Mouse (Mus musculus) testis, adult 2 months (tissue): ENCODE measurements around the gene Cuta.

Experiments
- CTCF ChIP-seq: fragments of 200-500 bp; IDR thresholded peaks from 2 replicates; pipeline ENCODE4 v1.5.1; 2012; ENCODE audit warnings: low read depth, mild to moderate bottlenecking, inconsistent platforms, low read length, moderate library complexity; ENCODE audit not compliant: control insufficient read depth, insufficient read depth, insufficient replicate concordance
- POLR2A ChIP-seq: fragments of 200-500 bp; IDR thresholded peaks from 2 replicates; pipeline ENCODE4 v1.6.1; 2012; ENCODE audit warnings: low read depth, mild to moderate bottlenecking, inconsistent platforms, low read length, moderate library complexity; ENCODE audit not compliant: control insufficient read depth

- TF ChIP-seq CTCF (no peak), POLR2A (no peak)
Measured at GRCm38 (mm10) chr17:26933419-26933818, 6.0 kb downstream of the Cuta start.
